Mouse (Mus musculus) urinary bladder, postnatal 36 days (tissue): ENCODE data around the gene Zfpm1.
"Not testable (repeated sequence)": the region's sequence is repeated elsewhere in the genome, so short reads cannot be mapped to it uniquely, and the experiment has no call there.

Source experiments
- DNase-seq, 2 experiments: peaks; one replicate each; pipeline ENCODE4 v3.0.0; 2022; ENCODE audit warnings: low spot score in 2 of 2, mixed read lengths in 1 of 2

Gene Zfpm1

GRCm38 (mm10) chr8:122323951-122324402 lies 42.0 kb downstream of the Zfpm1 start:
- not testable (repeated sequence) for DNase-seq

GRCm38 (mm10) chr8:122325196-122325595 lies 43.3 kb downstream of the Zfpm1 start:
- no peak for DNase-seq

DNA sequence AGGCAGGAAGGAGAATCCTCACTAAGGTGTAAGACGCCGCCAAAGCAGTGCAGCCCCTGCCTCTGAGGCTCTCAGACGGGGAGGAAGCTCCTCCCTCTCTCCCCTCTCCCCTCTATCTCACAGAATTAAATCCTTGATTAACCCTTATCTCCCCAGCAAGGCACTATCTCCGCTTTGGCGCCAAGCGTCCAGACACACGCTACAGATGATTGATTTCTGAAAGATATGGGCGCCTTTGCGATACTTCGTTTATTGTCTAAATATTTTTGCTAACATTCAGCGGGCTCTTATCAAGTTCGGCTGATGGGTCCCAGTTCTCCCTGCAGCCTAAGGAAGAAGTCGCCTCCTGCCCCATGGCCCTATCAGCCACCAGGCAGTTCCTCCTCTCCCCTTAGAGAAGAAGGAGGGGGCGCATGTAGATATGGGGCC lies 44.2 kb downstream of the Zfpm1 start:
- DNase-seq, result no peak

DNA sequence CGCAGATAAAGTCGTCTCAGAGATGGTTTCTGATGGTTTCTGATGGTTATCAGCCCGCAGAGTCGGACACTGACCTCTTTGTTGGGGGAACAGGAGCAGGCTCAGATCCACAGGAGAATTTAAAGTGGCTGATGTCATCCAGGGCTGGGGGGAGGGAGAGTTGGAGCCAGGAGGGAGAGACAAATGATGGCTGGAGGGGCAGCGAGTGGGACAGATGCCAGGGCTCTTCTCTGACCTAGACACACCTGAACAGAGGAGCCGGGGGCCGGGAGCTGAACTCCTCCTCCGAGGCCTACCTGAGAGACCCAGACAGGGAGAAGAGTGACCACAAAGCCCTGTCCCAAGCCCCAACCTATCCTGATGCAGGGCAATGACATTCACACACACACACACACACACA lies 47.1 kb downstream of the Zfpm1 start:
- DNase-seq, result no peak

DNA sequence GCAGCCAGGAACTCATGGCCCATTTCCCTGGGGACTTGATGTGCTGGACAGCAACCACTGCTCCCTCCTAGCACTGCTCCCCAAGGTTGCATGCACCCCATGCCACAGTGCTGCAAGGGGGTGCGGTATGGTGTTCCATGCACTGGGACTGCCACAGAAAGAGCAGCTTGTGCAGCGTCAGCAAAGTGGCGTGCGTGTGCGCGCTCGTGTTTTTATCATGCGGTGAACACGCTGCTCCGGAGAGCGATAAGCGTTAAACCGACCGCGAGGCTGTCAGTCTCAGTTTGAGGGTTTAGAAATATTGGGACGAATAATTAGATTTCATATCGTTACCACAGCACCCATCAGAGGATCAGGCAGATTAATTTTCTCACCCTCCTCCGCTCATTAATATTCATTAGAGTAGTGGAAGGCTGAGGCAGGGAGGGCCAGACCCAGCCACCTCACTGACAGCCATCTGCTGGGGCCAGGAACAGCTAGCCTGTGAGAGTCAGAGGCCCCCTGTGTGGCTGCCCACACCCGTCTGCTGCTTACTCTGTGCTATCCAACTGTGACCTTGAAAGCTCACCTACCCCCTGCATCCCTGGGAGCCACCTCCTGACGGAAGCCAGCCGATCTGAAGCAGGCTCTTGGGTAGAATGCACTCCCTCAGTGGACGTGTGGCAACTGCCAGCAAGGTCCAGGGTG lies 47.8 kb downstream of the Zfpm1 start:
- no peak for DNase-seq

GRCm38 (mm10) chr8:122330446-122331133 lies 48.6 kb downstream of the Zfpm1 start:
- no peak for DNase-seq

GRCm38 (mm10) chr8:122331134-122331523 lies 49.2 kb downstream of the Zfpm1 start:
- DNase-seq, result no peak

GRCm38 (mm10) chr8:122332753-122333506 lies 51.0 kb downstream of the Zfpm1 start:
- DNase-seq, result peak; percentile 83 to 86

DNA sequence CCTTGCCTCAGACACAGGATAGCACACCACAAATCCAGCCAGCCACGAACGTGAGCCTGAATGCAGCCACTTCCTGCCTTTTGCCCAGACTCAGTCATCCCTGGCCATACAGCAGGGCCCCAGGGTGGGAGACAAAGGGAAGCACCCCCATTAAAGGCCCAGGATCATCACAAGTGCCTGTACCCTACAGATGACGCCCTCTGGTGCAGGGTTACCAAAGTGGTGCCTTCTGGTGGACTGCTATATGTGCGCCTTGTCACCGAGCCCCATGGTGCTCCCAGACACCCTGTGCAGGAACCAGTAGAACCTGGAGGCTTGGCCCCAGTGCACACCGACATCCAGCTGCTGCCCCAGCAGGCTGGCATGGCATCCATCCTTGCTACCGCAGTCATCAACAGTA lies 51.6 kb downstream of the Zfpm1 start:
- DNase-seq, result no peak

- no peak for DNase-seq
Measured at GRCm38 (mm10) chr8:122334791-122335490, 53.0 kb downstream of the Zfpm1 start.

DNA sequence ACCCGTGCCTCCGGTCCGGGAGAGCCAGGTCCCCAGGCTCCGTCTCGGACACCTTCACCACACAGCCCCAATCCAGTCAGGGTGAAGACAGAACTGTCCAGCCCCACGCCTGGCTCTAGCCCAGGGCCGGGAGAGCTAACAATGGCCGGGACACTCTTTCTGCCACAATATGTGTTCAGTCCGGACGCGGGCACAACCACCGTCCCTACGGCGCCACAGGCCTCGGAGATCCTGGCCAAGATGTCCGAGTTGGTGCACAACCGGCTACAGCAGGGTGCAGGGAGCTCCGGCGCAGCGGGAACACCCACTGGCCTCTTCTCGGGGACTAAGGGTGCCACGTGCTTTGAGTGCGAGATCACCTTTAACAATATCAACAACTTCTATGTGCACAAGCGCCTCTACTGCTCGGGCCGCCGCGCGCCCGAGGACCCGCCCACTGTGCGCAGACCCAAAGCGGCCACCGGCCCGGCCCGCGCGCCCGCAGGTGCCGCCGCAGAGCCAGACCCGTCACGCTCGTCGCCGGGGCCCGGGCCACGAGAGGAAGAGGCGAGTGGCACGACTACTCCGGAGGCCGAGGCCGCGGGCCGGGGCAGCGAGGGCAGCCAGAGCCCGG lies 53.8 kb downstream of the Zfpm1 start:
- DNase-seq, result no peak

DNA sequence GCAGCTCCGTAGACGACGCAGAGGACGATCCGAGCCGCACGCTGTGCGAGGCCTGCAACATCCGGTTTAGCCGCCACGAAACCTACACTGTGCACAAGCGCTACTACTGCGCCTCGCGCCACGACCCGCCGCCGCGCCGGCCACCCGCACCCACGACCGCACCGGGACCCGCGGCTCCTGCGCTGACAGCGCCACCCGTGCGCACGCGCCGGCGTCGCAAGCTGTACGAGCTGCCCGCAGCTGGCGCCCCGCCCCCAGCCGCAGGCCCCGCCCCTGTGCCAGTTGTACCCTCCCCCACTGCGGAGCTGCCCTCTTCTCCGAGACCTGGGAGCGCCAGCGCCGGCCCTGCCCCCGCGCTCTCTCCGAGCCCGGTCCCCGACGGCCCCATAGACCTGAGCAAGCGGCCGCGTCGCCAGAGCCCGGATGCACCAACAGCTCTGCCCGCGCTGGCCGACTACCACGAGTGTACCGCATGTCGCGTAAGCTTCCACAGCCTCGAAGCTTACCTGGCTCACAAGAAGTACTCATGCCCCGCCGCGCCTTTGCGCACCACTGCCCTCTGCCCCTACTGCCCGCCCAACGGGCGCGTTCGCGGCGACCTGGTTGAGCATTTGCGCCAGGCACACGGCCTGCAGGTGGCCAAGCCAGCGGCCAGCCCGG lies 54.4 kb downstream of the Zfpm1 start:
- no peak for DNase-seq

DNA sequence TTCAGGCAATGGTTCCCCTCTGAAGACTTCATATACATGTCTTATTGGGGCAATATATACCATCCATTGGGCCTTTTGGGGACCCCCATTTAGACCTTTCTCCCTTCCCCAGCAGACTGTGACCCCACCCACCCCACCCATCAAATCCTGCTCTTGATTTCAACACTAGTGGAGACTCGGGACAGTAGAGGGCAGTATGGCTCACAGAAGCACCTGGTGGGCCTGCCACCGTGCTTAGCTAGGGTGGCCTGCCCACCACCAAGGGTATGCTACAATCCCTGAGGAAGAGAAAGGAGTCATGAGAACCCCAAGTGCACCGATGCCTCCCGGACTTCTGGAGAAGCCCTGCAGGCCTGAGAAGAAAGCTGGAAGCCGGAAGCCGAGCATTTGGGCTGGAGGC lies 56.9 kb downstream of the Zfpm1 start:
- DNase-seq, result no peak

DNA sequence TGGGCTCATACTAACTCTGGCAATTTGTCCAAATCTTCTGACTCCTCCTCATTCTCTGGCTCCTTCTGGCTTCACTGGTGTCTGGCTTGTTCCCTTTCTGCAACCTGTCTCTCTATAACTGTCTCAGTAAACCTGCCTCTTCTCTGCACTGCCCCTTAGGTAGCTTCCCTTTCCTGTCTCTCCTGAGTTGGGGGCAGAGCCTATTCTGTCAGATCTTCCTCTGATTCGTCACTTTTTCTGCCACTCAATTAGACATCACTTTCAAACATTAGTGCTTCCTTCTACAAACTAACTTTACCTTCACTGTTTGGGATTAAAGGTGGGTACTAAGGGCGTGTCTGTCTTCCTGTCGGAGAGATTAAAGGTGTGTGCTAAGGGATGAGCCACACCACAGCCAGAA lies 58.8 kb downstream of the Zfpm1 start:
- DNase-seq, result no peak

- DNase-seq, result no peak
Measured at GRCm38 (mm10) chr8:122341790-122342189, 59.8 kb downstream of the Zfpm1 start.

DNA sequence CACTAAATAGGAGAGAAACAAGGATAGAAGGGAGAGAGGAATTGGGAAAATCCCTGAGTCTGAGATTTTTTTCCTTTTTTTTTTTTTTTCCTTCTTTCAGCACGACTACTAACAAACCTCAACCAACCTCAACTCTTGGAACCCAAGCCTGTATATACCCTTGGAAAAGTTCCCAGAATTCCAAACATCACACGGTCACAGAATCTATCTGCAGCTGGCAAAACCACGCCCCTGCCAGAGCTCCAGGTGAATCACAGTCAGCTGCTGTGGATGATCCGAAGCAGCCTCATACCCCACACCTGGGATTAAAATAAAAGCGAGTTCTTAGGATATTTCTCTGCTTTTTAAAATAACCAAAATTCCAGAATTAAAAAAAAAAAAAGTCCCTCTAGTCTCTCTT lies 60.4 kb downstream of the Zfpm1 start:
- DNase-seq, result no peak

- DNase-seq, result no peak
Measured at GRCm38 (mm10) chr8:122342806-122343209, 60.9 kb downstream of the Zfpm1 start.

DNA sequence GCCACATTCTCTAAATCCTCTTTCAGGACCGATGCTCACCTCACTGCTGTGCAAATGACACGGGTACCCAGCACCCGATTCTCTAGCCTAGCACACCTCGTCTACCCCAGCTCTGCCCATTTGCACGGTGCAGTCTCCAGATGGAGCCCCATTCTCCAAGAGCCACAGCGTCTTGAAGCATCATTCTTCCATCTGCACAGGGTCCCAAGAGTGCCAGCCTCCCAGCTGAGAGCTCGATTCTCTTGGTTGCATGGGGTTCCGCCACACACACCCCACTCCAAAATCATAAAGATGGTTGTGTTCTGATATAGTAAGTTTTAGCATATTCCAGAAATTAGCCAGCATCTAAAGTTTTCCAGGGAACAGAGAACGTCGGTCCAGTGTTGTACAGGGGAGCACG lies 61.4 kb downstream of the Zfpm1 start:
- no peak for DNase-seq

DNA sequence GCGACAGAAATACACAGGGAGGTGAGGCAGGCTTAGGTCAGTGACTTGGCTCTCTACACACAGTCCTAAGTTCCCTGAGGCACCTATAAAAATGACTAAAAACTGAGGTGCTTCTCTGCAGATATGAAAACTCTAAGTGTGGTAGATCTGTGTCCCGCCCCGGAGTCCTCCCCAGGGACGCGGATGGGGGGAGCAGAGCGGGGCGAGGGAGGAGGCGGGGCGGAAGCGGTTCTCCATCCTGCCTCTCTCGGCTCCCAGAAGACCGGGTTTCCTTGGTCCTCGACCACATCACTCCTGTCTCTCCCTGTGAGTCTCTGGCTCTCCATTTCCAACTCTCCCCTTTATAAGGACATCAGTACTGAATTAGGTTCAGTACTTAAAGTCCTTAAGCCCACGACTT lies 61.8 kb downstream of the Zfpm1 start:
- DNase-seq, result no peak

DNA sequence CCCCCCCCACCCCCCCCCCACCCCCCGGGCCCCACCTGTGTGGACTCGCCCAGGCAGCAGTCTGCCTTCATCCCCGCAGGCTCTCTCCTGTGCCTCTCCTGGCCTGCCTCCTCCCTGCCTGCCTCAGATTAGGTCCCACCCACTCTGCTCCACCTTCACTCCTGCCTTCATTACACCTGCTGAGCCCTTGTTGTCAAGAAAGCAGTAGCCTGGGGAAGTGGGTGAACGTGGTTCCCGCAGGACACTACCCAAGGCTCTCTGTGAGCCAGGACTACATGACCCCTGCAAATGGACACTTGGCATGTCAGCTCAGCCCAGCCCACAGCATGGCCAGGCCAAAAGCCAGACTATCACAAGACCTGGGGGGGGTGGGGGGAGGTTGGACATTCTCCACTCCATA lies 62.3 kb downstream of the Zfpm1 start:
- no peak for DNase-seq
